Mouse (Mus musculus) embryonic facial prominence, embryonic 15.5 days (tissue): Measurements from ENCODE around the gene Sec13. TPM values are rescaled to one million over a fixed set of nuclear protein-coding genes. Genes with fewer than 3 reads are reported as not detected.

Source experiments
- ATAC-seq: fragments of 200-750 bp; cut with Nextera tagmentation; 2 replicates; pipeline ENCODE4 v1.8.0; 2017; ENCODE audit warnings: low read depth, moderate TSS enrichment; ENCODE audit not compliant: insufficient number of reproducible peaks, low FRiP score, low TSS enrichment
- H3K27ac ChIP-seq: fragments of 300-500 bp; sonication (generic); replicated peaks from 2 replicates; pipeline ENCODE4 v1.5.1; 2015; ENCODE audit warnings: mild to moderate bottlenecking, inconsistent platforms
- H3K27me3 ChIP-seq: fragments of 300-500 bp; sonication (generic); 2 replicates; pipeline ENCODE4 v1.6.1; 2015; ENCODE audit warnings: inconsistent platforms
- H3K36me3 ChIP-seq: fragments of 300-500 bp; sonication (generic); 2 replicates; pipeline ENCODE4 v1.6.1; 2015; ENCODE audit warnings: mild to moderate bottlenecking, inconsistent platforms
- H3K4me1 ChIP-seq: fragments of 300-500 bp; sonication (generic); 2 replicates; pipeline ENCODE4 v1.6.1; 2015; ENCODE audit warnings: inconsistent platforms
- H3K4me2 ChIP-seq: fragments of 300-500 bp; sonication (generic); replicated peaks from 2 replicates; pipeline ENCODE4 v1.6.1; 2015; ENCODE audit warnings: mild to moderate bottlenecking, inconsistent platforms
- H3K4me3 ChIP-seq: fragments of 300-500 bp; sonication (generic); replicated peaks from 2 replicates; pipeline ENCODE4 v1.5.1; 2015; ENCODE audit warnings: mild to moderate bottlenecking, inconsistent platforms
- H3K9ac ChIP-seq: fragments of 300-500 bp; sonication (generic); 2 replicates; pipeline ENCODE4 v1.6.1; 2015; ENCODE audit warnings: inconsistent platforms
- H3K9me3 ChIP-seq: fragments of 300-500 bp; sonication (generic); replicated peaks from 2 replicates; pipeline ENCODE4 v1.6.1; 2016; ENCODE audit warnings: inconsistent platforms
- WGBS: fragments of 180-500 bp; shearing (Covaris S2); methylation state at CpG from one replicate; pipeline ENCODE4 v1.1.7; 2015; 5-methylcytosine and 5-hydroxymethylcytosine counted together
- microRNA-seq: library from miRNA; unstranded; fragments of <30 nt; microRNA quantifications from one replicate; pipeline ENCODE4, GENCODE M21; 2016; ENCODE audit warnings: borderline number of aligned reads
- polyA plus RNA-seq: library from polyadenylated mRNA; unstranded; fragments of >200 nt; fragmentation: Nextera tagmentation; extraction: Ambion mirVana; gene quantifications from 2 replicates; pipeline ENCODE4 v1.2.1, GENCODE M21; 2015

Gene Sec13
- polyA plus RNA-seq, 1 experiment from 2014 or later: 283 TPM

GRCm38 (mm10) chr6:113683081-113683825, 57.3 kb downstream of the Sec13 start:
- Histone ChIP-seq H3K9me3 (no peaks in the 10 kb centered on the region), H3K4me2 (no peak overlapping the region), H3K27me3 (no peaks in the 10 kb centered on the region), H3K27ac (no peak overlapping the region), H3K4me3 (no peak overlapping the region), H3K36me3 (no peaks in the 10 kb centered on the region), H3K9ac (no peak overlapping the region), H3K4me1 (no peaks in the 10 kb centered on the region)
- no peak for ATAC-seq
- 79% methylated on average over 10 of the region's 10 CpGs for WGBS

DNA sequence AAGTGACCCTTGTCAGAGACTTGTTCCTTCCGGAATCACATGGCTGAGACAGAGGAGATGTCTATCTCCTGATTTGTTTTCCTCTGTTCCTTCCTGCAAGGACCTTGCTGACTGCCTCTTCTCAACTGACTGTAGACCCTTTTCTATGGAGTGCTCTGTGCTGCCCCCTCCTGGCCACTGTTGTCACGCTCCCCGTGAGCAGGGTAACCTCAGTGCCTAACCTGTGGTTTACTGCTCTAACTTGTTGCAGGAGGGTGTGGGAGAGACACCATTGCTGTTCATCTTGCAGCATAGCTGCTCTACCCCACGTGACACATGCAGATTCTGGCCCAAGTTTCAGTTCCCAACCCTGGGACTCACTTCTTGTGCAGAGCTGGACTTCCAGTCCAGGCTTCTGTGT, 59.3 kb downstream of the Sec13 start:
- Histone ChIP-seq H3K9me3 (no peaks in the 10 kb centered on the region), H3K27ac (no peak overlapping the region), H3K36me3 (no peaks in the 10 kb centered on the region), H3K9ac (no peak overlapping the region), H3K27me3 (no peaks in the 10 kb centered on the region), H3K4me1 (no peaks in the 10 kb centered on the region), H3K4me2 (no peak overlapping the region), H3K4me3 (no peak overlapping the region)
- WGBS: 27% methylated on average over 4 of the region's 4 CpGs
- peak; percentile 31; the same call in 1 of the 2 replicates for ATAC-seq

GRCm38 (mm10) chr6:113679993-113680566, 60.5 kb downstream of the Sec13 start:
- no peaks in the 10 kb centered on the region for H3K4me1 ChIP-seq
- H3K4me3 ChIP-seq: no peak overlapping the region
- no peaks in the 10 kb centered on the region for H3K27me3 ChIP-seq
- no peak overlapping the region for H3K27ac ChIP-seq
- no peaks in the 10 kb centered on the region for H3K9me3 ChIP-seq
- H3K9ac ChIP-seq: no peak overlapping the region
- H3K4me2 ChIP-seq: no peak overlapping the region
- H3K36me3 ChIP-seq: no peaks in the 10 kb centered on the region
- WGBS: 69% methylated on average over 9 of the region's 9 CpGs
- ATAC-seq: no peak

GRCm38 (mm10) chr6:113678246-113679012, 62.1 kb downstream of the Sec13 start:
- Histone ChIP-seq H3K4me2 (no peak overlapping the region), H3K4me3 (no peak overlapping the region), H3K36me3 (no peaks in the 10 kb centered on the region), H3K9me3 (no peaks in the 10 kb centered on the region), H3K9ac (no peak overlapping the region), H3K4me1 (no peaks in the 10 kb centered on the region), H3K27me3 (no peaks in the 10 kb centered on the region), H3K27ac (no peak overlapping the region)
- no peak for ATAC-seq
- 71% methylated on average over 14 of the region's 14 CpGs for WGBS

Small RNA genes within 50 kb of the gene (microRNA-seq; reads per million reads assigned to microRNA genes)
- gene Mir7042: 1.9 reads per million, percentile 5 among the genes with 10 or more reads in this experiment

Other genes with a start within 250 kb of the Sec13 start
- 1.6 and 2.0 TPM in 2 replicates for gene Prrt3, start 238.8 kb downstream of the Sec13 start, polyA plus RNA-seq
- 101 and 103 TPM in 2 replicates for gene Emc3, start 209.1 kb downstream of the Sec13 start, polyA plus RNA-seq
- 6.6 and 6.9 TPM in 2 replicates for gene Fancd2, start 209.1 kb downstream of the Sec13 start, polyA plus RNA-seq
- gene Fancd2os, start 140.0 kb downstream of the Sec13 start, polyA plus RNA-seq: 0.16 TPM in 1 of 2 replicates, not detected in the other
- 221 and 230 TPM in 2 replicates for gene Brk1, start 136.0 kb downstream of the Sec13 start, polyA plus RNA-seq
- gene Vhl, start 116.8 kb downstream of the Sec13 start, polyA plus RNA-seq: 43.4 and 47.8 TPM in 2 replicates
- gene Irak2, start 102.3 kb downstream of the Sec13 start, polyA plus RNA-seq: 4.0 and 5.8 TPM in 2 replicates
- gene Tatdn2, start 43.7 kb downstream of the Sec13 start, polyA plus RNA-seq: 0.95 and 1.1 TPM in 2 replicates
- 0.24 TPM in 1 of 2 replicates, not detected in the other for gene Ghrl, start 20.9 kb downstream of the Sec13 start, polyA plus RNA-seq